Mouse (Mus musculus): ENCODE results near the gene Crk. TPM values are rescaled to one million over a fixed set of nuclear protein-coding genes. Genes with fewer than 3 reads are reported as not detected.

The Crk gene
- total and polyA plus RNA-seq, 3 experiments = 44.1 to 98.0 (median 61.2) TPM

DNA sequence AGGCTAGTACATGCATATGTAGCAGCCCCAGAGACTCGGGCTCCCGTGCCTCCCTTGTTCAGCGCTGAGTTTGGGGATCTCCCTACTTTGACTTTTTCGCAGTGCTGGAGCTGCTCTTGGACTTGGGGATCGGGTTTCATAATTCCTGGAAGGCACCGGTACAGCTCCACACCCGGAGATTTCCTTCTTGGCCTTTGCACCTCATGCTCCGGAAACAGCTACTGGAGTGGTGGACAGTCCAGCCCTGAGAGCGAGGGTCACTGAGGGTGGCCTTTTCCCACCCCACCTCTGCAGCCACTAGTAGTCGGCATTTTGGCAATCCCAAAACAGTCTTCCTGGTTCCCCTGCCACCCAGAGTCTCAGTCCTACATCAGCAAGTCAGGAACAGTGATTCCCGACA lies 43.7 kb upstream of the Crk start:
- TF ChIP-seq GATA1 (IDR thresholded peaks at IDR 0.05; ENCODE audit: borderline replicate concordance, low read length) (no peak), POLR2AphosphoS5 (IDR thresholded peaks at IDR 0.05; ENCODE audit: insufficient replicate concordance, low read depth, low read length) (no peak), CTCF (IDR thresholded peaks at IDR 0.05; ENCODE audit: low read depth, low read length) (no peak), GATA2 (IDR thresholded peaks at IDR 0.05; ENCODE audit: borderline replicate concordance, low read depth, low read length) (no peak), TAL1 (conservative IDR thresholded peaks at IDR 0.05; ENCODE audit: low read depth, low read length) (no peak)
- Histone ChIP-seq H3K4me1 (ENCODE audit: insufficient read depth, low read depth, low read length) (peaks cover 16% of the 10 kb centered on the region), H3K27me3 (ENCODE audit: insufficient read depth, low read length) (no peaks in the 10 kb centered on the region), H3K9me3 (replicated peaks) (no peaks in the 10 kb centered on the region), H3K4me3 (ENCODE audit: low read depth, low read length) (no peak overlapping the region), H3K36me3 (replicated peaks) (peaks cover 71% of the 10 kb centered on the region)
- DNase-seq (ENCODE audit: low spot score) (no peak), ATAC-seq (ENCODE audit: extremely low read depth, insufficient number of reproducible peaks, low FRiP score, poor library complexity, severe bottlenecking) (no peak)

DNA sequence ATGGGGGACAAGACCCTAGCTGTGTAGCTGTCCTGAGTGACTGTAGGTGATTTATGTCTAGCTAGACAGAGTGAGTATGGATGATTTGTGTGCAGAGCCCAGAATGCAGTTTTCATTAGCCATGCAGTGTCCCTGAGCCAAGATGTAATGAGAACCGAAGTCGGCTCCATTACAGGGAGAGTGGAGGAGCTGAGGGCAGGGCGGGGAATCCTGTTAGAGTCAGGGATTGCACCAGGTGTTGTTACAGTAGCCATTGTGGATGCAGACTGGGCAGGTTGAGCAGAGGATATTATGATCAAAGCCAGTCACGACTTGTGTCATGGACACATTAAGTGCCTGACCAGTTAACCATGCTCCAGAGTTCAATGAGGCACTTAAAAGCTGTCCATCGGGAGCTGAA lies 35.7 kb upstream of the Crk start:
- no peak for ATAC-seq (ENCODE audit: extremely low read depth, insufficient number of reproducible peaks, low FRiP score, poor library complexity, severe bottlenecking)

DNA sequence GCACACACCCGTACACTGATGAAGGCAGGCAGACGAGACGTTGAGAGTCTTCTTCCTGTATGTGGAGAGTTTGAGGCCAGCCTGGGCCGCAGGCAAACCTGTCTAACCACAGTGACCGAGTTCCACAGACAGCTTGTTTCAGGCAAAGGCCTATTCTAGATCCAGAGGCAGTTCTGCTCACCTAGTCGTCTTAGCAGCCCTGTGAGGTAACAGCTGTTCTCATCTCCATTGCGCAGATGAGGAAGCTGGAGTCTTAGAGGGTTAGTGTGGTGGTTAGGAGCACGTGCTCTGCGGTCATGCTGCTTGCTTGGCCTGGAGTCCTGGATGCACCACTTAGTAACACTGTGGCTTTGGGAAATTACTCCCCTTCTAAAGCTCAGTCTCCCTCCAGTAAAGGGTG lies 34.4 kb upstream of the Crk start:
- Histone ChIP-seq H3K27me3 (ENCODE audit: insufficient read depth, low read length) (no peaks in the 10 kb centered on the region), H3K36me3 (replicated peaks) (peaks cover 72% of the 10 kb centered on the region), H3K4me1 (ENCODE audit: insufficient read depth, low read depth, low read length) (peaks cover 9% of the 10 kb centered on the region), H3K9me3 (replicated peaks) (no peaks in the 10 kb centered on the region), H3K4me3 (ENCODE audit: low read depth, low read length) (no peak overlapping the region)
- ATAC-seq (ENCODE audit: extremely low read depth, insufficient number of reproducible peaks, low FRiP score, poor library complexity, severe bottlenecking) = no peak
- no peak for DNase-seq (ENCODE audit: low spot score)
- no peak for TF ChIP-seq TAL1 (conservative IDR thresholded peaks at IDR 0.05; ENCODE audit: low read depth, low read length)

More for the DNA sequence above, 35.7 kb upstream of the Crk start:
- no peak for DNase-seq (ENCODE audit: low spot score)
- Histone ChIP-seq H3K9me3 (replicated peaks) (no peaks in the 10 kb centered on the region), H3K4me1 (ENCODE audit: insufficient read depth, low read depth, low read length) (no peaks in the 10 kb centered on the region), H3K27me3 (ENCODE audit: insufficient read depth, low read length) (no peaks in the 10 kb centered on the region), H3K36me3 (replicated peaks) (peaks cover 79% of the 10 kb centered on the region), H3K4me3 (ENCODE audit: low read depth, low read length) (no peak overlapping the region)
- TF ChIP-seq TAL1 (conservative IDR thresholded peaks at IDR 0.05; ENCODE audit: low read depth, low read length) (no peak), CTCF (IDR thresholded peaks at IDR 0.05; ENCODE audit: low read depth, low read length) (no peak), GATA2 (IDR thresholded peaks at IDR 0.05; ENCODE audit: borderline replicate concordance, low read depth, low read length) (no peak), POLR2AphosphoS5 (IDR thresholded peaks at IDR 0.05; ENCODE audit: insufficient replicate concordance, low read depth, low read length) (no peak), GATA1 (IDR thresholded peaks at IDR 0.05; ENCODE audit: borderline replicate concordance, low read length) (no peak)

DNA sequence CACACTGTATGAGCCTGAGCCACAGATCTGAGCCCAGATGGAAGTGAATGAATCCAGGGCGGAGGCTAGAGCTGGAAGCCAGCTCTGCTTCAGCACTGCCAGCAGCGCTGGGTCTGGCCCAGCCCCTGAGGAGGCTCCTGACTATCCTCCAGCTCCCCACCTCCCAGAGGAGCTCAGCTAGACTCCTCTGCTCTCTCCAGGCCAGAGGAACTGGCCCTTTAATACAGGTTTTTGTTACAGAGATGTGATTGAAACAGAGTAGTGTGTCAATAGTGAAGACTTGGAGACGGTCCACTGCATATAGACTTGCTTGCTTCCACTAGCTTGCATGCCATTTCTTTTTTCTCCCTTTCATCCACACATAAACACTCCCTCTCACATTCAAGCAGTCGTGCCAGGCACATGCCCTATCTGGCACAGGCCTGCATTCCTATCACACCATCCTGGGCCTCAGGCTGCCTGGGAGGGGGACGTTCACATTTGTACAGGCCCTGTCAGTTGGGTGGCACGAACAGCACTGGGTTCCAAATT lies 31.3 kb upstream of the Crk start:
- Histone ChIP-seq H3K36me3 (replicated peaks) (peaks cover 51% of the 10 kb centered on the region), H3K4me3 (ENCODE audit: low read depth, low read length) (no peak overlapping the region), H3K9me3 (replicated peaks) (no peaks in the 10 kb centered on the region), H3K4me1 (ENCODE audit: insufficient read depth, low read depth, low read length) (peaks cover 35% of the 10 kb centered on the region), H3K27me3 (ENCODE audit: insufficient read depth, low read length) (no peaks in the 10 kb centered on the region)
- no peak for DNase-seq (ENCODE audit: low spot score)
- no peak for TF ChIP-seq TAL1 (conservative IDR thresholded peaks at IDR 0.05; ENCODE audit: low read depth, low read length)
- TF ChIP-seq GATA2 (IDR thresholded peaks at IDR 0.05; ENCODE audit: borderline replicate concordance, low read depth, low read length) = no peak
- no peak for TF ChIP-seq CTCF (IDR thresholded peaks at IDR 0.05; ENCODE audit: low read depth, low read length)
- TF ChIP-seq GATA1 (IDR thresholded peaks at IDR 0.05; ENCODE audit: borderline replicate concordance, low read length) = no peak
- TF ChIP-seq POLR2AphosphoS5 (IDR thresholded peaks at IDR 0.05; ENCODE audit: insufficient replicate concordance, low read depth, low read length) = no peak
- ATAC-seq (ENCODE audit: extremely low read depth, insufficient number of reproducible peaks, low FRiP score, poor library complexity, severe bottlenecking) = no peak

GRCm38 (mm10) chr11:75649155-75649561 lies 29.9 kb upstream of the Crk start:
- H3K4me3 ChIP-seq (ENCODE audit: low read depth, low read length) = no peak overlapping the region
- no peak for TF ChIP-seq POLR2AphosphoS5 (IDR thresholded peaks at IDR 0.05; ENCODE audit: insufficient replicate concordance, low read depth, low read length)
- no peak for TF ChIP-seq TAL1 (conservative IDR thresholded peaks at IDR 0.05; ENCODE audit: low read depth, low read length)
- TF ChIP-seq GATA1 (IDR thresholded peaks at IDR 0.05; ENCODE audit: borderline replicate concordance, low read length) = no peak
- TF ChIP-seq CTCF (IDR thresholded peaks at IDR 0.05; ENCODE audit: low read depth, low read length) = no peak
- no peak for TF ChIP-seq GATA2 (IDR thresholded peaks at IDR 0.05; ENCODE audit: borderline replicate concordance, low read depth, low read length)
- H3K9me3 ChIP-seq (replicated peaks) = no peaks in the 10 kb centered on the region
- peaks cover 48% of the 10 kb centered on the region for H3K4me1 ChIP-seq (ENCODE audit: insufficient read depth, low read depth, low read length)
- no peaks in the 10 kb centered on the region for H3K27me3 ChIP-seq (ENCODE audit: insufficient read depth, low read length)
- ATAC-seq (ENCODE audit: extremely low read depth, insufficient number of reproducible peaks, low FRiP score, poor library complexity, severe bottlenecking) (no peak), DNase-seq (ENCODE audit: low spot score) (no peak)
- peaks cover 39% of the 10 kb centered on the region for H3K36me3 ChIP-seq (replicated peaks)

GRCm38 (mm10) chr11:75650311-75650710 lies 28.7 kb upstream of the Crk start, which contains the start of gene Myo1c:
Myo1c (plus strand) TSS chr11:75650504.
- H3K9me3 ChIP-seq (replicated peaks) = no peaks in the 10 kb centered on the region
- H3K4me3 ChIP-seq (ENCODE audit: low read depth, low read length) = peak within 1 kb of the TSS; percentile 75
- ATAC-seq (ENCODE audit: extremely low read depth, insufficient number of reproducible peaks, low FRiP score, poor library complexity, severe bottlenecking) = no peak
- no peak for DNase-seq (ENCODE audit: low spot score)
- H3K36me3 ChIP-seq (replicated peaks) = peaks cover 28% of the 10 kb centered on the region
- H3K27me3 ChIP-seq (ENCODE audit: insufficient read depth, low read length) = no peaks in the 10 kb centered on the region
- no peak for TF ChIP-seq TAL1 (conservative IDR thresholded peaks at IDR 0.05; ENCODE audit: low read depth, low read length)
- TF ChIP-seq GATA2 (IDR thresholded peaks at IDR 0.05; ENCODE audit: borderline replicate concordance, low read depth, low read length) = no peak
- TF ChIP-seq POLR2AphosphoS5 (IDR thresholded peaks at IDR 0.05; ENCODE audit: insufficient replicate concordance, low read depth, low read length) = no peak
- no peak for TF ChIP-seq GATA1 (IDR thresholded peaks at IDR 0.05; ENCODE audit: borderline replicate concordance, low read length)
- no peak for TF ChIP-seq CTCF (IDR thresholded peaks at IDR 0.05; ENCODE audit: low read depth, low read length)
- peaks cover 59% of the 10 kb centered on the region for H3K4me1 ChIP-seq (ENCODE audit: insufficient read depth, low read depth, low read length)

Measured in G1E (cell line).